Mouse (Mus musculus) spleen, adult 18-20 months (tissue): ENCODE data around the gene Fcgrt.
"Not testable (repeated sequence)": the region's sequence is repeated elsewhere in the genome, so short reads cannot be mapped to it uniquely, and the experiment has no call there.

Source experiments
- DNase-seq, 2 experiments: peaks; one replicate each; pipeline ENCODE4 v3.0.0; 2022; ENCODE audit warnings: mixed read lengths in 2 of 2

The Fcgrt gene

DNA sequence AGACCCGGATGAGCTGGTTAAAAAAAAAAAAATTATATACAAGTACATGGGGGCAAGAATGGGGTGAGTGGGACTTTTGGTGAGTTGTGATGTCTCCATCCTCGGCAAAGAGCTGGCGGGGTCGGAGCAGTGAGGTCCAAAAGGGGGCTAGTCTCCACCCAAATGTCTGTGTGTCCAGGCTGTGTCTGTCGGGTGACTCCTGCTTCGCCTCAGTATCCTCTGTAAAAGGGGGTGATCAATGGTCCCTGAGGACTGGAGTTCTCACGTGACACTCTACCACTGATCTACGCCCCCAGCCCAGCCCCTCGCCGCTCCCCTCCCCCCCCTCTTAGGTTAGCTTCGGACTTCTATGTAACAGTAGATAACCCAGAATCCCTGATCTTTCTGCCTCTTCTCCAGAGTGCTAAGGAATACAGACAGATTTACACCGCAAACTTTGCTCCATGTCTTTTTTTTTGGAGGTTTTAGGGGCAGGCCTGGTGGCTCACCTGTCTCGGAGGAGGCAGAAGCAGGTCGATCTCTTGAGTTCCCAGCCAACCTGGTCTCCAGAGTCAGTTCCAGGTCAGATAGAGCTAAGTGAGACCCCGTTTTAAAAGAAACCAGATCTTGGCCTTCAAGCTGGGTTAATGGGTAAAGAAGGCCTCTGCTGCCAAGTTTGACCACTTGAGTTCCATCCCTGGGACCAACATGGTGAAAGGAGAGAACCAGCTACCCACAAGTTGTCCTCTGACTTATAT is 26.3 kb upstream of the Fcgrt start:
- DNase-seq = no peak

DNA sequence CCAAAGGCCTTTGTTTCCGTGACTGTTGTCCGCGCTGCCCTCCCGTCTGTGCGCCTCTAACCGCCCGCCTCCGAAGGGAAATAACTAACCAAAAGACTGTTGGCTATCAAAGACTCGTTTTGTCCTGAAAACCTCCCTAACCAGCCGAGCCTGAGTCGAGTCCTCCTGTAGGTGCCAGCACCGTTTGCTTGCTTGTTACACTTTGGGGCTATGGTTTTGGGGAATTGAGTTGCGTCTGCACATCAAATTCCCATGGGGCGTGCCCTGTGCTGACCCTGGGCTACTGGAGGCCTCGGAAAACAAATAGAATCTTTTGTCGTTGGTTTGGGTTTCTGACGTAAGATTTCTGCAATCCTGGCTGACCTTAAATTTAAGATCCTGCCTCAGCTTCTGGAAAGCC is 25.7 kb upstream of the Fcgrt start:
- no peak for DNase-seq

DNA sequence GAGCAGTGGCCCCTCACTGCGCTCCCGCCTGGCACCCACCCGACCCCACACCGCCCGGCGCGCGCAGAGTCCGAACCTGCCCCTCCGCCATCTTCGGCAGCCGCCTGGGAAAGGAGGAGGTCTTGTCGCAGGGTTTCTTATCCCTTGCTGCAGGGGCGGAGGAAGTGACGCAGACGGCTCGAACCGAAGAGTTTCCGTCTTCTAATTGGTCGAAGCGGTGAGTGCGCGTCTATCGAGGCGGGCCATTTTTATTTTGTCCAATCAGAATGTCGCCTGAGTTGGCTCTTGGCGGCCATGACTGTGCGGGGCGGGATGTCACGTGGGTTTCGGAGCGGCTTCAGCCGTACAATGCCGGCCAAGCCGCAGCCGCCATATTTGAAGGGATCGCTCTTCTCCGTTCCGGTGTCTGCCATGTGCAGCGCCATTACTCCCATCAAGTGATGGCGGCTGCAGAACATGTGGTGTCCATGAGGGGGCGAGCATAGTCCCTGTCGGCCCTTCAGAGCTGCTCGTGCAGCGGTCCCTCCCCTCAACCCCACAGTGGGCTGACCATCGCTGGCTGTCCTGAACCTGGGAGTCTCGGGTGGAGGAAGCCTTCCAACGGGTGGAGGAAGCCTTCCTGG is 25.1 kb upstream of the Fcgrt start, which contains the start of gene Rpl13a:
Gene Rpl13a (minus strand): TSS at position 138 of the 623 bp plus-strand sequence.
- DNase-seq = peak; percentile 95 to 97

DNA sequence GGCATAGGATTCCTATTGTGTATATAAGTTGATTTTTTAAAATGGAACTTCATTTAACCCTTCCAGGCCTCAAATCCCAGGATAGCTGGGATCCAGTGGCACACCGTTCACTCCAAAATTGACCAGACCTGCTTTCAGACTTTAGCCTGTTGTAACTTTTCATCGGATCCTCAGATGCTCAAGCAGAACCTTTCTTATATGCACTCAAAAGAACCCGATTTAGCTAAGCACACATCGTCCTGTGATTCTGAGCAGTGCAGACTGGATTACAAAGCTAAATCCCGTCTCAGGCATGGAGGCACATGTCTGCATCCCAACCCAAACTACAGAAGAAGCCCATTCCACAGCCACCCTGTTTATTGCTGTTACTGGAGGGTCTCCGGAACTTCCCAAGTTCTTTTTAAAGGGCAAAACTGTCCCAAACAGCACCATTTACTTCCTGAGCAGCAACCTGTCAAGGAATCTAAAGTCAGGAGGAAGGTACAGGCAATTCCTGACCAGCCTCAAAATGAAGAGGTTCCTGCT is 24.1 kb upstream of the Fcgrt start:
- no peak for DNase-seq

DNA sequence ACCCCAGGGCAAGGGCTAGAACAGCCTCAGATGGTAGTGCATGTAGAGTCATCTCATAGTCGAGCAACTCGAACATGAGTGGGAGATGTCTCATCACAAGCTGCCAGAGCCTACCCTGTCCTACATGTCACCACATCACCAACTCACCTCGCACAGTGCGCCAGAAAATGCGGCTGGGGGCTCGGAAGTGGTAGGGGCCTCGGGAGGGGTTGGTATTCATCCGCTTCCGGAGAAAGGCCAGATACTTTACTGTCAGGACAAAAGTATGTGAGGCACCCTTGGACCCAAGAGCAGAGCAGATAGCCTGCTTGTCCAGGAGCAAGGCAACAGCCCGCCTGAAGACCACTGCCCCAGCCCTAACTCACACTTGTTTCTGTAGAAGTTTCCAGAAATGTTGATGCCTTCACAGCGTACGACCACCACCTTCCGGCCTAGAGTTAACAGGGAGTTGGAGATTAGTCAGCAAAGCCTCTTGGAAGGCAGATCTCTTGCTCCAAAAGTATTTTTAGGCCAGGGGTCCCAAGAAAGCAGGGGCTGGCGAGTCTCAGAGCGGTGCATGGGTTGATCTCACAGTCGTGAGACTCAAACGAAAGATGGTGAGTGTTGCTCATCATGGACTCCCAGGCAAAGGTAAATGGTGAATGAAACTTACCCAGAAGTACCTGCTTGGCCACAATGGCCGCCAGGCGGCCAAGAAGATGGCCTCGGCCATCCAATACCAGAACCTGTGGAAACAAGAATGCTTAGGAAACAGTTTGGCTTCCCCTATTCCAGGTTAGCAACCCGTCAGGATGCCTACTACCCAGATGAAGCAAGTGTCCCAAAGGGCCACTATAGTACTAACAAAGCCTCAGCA is 23.4 kb upstream of the Fcgrt start:
- DNase-seq = no peak

DNA sequence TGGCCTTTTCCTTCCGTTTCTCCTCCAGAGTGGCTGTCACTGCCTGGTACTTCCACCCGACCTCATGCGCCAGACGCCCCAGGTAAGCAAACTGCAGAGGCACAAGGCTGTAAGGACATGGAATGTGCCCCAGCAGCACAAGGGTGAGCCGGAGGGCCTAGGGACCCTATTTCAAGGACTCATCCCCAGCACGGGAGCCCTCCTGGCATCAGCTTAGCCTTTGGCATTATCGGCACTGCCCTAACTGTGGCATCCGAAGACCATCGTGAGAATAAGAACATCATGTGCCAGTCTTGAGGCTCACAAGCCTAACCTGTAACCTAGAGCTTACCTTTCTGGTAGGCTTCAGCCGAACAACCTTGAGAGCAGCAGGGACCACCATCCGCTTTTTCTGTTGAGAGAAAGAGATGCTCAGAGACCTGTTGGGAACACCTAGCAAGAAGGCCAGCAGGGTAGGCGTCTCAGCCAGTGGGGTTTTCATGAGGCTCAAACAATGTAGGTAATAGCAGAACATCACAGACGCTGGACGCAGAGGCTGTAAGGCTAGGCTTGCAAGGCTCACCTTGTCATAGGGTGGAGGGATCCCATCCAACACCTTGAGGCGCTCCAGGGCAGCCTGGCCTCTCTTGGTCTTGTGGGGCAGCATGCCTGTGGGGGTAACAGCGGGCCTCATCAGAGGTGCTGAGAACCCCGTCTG is 22.6 kb upstream of the Fcgrt start:
- DNase-seq = no peak

DNA sequence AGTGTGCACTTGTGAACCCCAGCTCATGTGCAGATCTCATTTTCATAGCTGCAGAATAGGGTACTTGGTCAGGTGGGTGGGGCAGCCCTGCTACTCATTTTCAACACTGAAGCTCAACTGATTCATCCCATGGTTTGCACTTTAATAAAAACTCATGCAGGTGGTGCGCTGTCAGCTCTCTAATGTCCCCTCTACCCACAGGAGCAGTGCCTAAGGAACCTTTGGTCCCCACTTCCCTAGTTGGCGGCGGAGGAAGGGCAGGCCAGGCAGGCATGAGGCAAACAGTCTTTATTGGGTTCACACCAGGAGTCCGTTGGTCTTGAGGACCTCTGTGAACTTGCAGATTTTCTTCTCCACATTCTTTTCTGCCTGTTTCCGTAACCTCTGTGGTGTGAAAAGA is 22.0 kb upstream of the Fcgrt start:
- DNase-seq = not testable (repeated sequence)

DNA sequence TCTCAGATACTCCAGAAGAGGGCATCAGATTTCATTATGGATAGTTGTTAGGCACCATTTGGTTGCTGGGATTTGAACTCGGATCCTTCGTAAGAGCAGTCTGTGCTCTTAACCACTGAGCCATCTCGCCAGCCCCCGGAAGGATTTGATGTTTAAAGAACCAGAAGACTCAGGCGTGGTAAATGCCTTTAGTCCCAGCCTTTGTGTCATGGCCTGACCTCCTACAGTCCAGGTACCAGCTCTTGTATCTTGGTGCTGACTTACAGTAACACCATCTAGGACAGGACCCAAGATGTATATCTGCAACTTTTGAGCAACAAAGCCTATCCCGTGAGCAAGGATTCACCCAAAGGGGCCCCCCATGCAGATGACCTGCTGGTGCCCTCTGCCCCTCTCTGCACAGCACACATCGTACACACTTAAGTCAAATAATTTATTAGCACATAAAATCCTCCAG is 21.5 kb upstream of the Fcgrt start:
- DNase-seq = no peak

DNA sequence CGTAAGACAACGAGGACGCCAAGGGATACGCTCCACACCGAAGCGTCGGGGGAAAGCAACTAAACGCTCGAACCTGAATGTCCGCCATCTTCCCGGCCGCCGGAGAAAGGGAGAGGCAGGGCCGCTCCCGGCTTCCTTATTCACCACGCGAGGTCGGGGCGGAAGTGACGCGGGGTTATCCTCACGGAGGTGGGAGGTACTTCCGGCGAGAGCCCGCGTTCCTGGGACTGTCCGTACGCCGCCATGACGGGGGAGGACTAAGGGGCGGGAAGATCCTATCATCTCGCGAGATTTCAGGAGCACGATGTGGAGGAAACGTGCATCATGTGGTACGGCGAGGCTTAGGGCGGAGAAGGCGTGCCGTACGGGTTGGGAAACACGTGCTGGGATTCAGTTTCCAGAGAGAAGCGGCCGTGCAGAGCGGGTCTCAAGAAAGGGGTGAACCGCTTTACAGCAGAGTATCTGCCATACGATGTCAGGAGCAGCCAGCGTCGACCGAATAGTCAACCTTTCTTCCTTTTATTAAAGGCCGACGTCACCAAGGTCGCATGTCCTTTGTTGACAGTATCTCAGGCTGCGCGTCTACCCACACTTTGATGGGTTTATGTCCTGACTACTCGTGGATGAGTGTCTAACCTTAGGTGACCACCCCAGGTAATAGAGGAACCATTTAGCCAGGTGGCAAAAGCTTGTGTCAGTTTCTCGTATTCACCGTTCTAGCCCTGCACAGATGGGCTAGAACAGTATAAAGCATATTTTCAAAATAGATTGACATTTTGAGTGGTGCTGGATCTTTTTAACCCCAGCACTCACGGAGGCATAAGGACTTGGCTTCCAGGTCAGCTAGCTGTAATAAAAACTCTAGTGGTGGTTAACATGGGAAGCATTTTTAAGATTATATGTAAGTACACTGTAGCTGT is 20.8 kb upstream of the Fcgrt start, which contains the start of gene Rps11:
Gene Rps11 (minus strand): TSS at position 216 of the 920 bp plus-strand sequence.
- DNase-seq = peak; percentile 96 to 98

DNA sequence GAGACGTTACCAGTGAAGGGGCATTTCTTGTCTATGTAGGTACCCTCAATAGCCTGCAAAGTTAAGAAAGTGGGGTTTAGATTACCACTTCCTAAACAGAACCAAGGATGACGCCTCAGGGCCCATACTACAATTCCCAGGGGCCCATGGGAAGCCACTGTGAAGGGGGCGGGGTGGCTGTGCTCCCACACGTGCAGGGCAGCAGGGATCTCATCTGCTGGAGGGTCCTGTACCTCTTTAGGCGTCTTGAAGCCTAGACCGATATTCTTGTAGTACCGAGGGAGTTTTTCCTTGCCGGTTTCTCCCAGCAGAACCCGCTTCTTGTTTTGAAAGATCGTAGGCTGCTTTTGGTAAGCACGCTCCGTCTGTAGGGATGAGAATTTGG is 19.5 kb upstream of the Fcgrt start:
- peak; percentile 52 to 62 for DNase-seq

DNA sequence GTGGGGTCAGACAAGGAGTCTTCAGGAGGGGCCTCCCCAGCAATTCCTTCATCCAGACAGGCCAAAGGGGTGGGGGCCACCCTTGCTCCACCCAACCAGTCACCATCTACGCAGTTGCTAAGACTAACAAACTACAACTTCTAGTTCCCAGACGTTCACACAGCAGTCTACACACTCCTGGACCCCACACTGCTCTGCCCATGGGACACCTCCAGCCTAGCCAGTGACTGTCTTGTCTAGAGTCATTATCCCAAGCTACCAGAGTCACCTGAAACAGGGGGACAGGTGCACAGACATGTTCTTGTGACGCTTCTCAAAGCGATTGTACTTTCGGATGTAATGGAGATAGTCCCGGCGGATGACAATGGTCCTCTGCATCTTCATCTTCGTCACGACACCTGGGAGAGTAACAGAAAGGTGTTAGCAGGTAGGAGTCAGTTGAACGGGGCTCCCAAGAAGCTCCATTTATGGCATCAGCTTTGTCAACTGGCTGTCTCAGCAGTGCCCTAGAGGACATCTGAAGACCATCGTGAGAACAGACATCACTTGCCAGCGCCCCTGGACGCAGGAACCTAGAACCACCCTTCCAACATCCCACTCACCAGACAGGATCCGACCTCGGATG is 19.0 kb upstream of the Fcgrt start:
- DNase-seq = no peak

DNA sequence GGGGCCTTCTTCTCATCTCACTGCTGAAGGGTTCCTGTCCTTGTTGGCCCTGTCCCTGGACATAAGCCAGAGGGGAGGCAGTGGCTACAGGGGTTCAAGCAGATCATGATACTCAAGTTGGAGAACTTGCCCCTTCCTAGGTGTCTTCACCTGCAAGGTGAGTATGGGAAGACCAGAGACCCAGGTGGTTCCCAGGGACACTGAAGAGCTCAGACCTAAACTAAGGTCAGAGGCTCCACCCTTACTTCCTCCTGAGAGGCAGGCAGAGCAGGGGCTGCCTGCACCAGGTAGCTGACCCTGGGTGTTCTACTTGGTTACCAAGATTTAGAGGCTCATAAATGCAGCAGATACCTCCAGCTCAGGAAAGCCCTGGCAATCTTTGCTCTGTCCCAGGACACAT is 18.3 kb upstream of the Fcgrt start:
- no peak for DNase-seq

DNA sequence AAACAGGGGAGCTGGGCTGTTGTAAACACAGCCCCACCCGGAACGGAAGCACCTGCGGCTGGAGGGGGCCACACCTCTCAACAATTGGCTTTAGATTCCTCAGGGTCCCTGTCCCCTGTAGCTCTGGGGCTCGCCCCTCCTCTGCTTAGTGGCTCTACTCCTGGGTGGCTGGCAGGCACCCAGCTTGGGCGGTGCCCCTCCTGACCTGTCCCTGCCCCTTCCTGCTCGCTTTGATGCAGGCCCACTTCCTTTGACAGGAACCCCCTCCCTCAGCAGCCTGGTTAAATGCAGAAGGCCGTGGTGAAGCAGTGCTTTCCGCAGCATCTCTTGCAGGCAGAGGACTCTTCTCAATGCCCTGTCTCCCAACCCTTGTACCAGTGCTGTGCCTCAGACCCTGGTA is 17.8 kb upstream of the Fcgrt start:
- DNase-seq = peak; percentile 79 to 88

DNA sequence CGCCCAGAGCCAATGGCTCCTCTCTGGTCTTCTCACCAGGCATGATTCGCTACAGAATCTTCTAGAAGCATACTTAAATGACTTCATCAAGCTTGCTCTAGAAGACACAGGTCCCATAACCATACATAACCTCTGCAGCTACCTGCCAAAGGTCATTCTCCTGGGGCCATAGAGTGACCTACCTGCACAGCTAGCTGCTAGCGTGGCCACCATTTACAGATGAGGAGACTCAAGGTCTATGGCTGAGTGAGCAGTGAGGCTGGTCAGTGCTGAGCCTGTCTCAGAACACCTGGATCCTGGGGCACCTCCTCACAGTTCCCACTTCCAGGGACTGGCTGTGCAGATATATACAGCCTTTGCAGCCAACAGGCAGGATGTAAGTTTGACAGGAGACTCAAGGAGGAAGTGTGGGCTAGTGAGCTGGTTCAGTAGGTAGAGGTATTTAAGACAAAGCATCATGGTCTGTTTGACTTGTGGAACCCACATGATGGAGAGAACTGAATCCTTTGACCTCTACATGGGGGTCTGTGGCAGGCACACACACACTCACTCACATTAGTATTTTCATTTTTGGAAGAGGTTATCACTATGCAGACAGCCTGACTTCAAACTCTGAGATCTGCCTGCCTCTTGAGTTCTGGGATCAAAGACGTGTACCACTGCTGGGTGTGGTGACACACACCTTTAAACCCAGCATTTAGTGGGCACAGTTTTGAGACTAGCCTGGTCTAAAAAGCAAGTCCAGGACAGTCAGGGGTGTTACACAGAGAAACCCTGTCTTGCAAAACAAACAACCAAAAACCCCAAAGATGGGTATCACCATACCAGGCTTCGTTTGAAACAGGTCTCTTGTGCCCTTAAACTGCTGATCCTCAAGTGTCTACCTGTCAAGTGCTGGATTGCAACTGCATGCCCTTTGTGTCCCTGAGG is 16.4 kb upstream of the Fcgrt start:
- no peak for DNase-seq

DNA sequence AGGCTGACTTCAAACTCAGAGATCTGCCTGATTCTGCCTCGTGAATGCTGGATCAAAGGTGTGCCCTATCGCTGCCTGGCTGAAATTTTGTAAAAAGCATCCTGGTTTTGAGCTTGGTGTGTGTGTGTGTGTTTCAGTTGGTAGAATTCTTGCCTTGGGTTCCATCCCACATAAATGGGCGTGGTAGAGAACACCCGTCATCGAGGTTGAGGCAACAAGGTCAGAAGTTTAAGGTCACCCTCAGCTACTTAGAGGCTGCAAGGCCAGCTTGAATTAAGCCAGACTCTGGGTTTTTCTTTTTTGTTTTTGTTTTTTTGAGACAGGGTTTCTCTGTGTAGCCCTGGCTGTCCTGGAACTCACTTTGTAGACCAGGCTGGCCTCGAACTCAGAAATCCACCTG is 14.7 kb upstream of the Fcgrt start:
- DNase-seq = no peak

DNA sequence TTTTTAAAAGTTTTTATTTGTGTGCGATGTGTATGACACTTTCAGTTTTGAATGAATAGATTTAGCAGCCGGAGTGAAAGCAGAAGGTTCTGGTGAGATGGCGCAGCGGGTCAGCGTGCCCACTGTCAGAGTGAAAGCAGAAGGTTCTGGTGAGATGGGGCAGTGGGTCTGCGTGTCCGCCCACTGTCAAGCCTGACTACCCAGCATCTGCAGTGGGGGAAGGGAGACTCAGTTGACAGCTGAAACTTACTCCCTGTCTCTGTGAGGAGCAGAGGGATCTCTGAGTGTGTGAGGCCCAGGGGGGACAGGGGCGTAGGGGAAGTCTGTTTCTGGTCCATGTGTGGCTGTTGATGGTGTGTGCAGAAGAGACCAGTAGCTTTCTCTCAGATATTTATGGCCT is 13.9 kb upstream of the Fcgrt start:
- DNase-seq = peak in 1 of 2 experiments; percentile 45

DNA sequence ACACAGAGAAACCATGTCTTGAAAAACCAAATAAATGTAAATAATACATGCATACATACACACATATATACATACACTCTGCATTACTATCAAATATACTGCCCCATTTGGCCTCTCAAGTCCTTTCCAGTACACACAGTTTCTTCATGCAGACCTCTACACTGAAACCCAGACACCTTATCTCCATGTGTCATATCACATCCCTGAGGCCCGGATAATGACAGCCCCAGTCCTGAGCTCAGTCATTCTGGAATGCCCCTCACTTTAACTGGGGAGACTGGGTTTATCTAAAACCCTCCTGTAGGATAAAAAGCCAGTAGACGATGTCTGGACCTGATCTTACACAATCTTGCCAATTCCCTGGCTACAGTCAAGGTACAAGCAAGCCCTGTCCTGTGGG is 9.8 kb upstream of the Fcgrt start:
- no peak for DNase-seq

DNA sequence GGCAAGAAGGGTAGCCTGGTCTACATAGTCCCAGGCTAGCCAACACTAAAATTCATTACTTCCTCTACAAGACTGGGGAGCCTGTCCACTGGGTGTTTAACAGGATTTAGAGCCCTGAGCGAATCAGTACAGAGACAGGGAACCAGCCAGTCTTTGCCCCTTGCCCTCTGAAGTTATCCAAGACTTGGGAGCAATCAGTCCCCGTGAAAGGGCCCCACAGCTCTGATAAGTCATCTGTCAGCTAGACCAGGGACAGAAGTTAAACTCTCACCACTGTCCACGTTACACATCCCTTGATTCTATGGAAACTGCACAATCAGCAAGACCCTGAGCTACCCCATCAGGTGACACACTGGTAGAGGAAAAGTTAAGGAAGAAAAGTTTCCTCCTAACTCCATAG is 8.9 kb upstream of the Fcgrt start:
- no peak for DNase-seq

DNA sequence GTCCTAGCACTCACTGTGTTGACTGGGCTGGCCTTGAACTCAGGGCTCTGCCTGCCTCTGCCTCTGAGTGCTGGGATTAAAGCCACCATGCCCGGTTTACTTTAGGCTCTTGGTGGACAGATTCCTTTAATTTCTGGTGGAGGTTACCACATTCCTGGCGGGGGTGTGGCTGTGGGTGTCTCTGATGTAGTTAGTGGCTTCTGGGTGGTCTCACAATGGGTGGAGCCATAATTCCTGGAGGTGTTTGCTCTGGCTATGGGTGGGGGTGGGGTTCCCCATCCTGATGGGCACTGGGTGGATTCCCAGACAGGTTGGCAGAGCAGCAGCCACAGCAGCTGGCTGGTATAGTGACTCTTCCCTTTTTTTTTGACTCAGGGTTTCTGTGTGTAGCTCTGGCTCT is 8.3 kb upstream of the Fcgrt start:
- DNase-seq = no peak

DNA sequence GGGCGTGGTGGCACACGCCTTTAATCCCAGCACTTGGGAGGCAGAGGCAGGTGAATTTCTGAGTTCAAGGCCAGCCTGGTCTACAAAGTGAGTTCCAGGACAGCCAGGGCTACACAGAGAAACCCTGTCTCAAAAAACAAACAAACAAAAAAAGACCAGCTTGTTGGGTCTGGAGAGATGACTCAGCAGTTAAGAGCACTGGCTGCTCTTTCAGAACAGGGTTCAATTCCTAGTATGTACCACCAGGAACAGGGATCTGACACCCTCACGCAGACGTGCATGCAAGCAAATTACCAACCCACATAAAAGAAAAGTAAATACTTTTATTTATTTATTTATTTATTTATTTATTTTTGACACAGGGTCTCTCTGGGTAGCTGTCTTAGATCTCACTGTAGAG is 6.4 kb upstream of the Fcgrt start:
- not testable (repeated sequence) for DNase-seq
